Mouse (Mus musculus) gastrocnemius, adult 2 months (tissue): ENCODE measurements around the gene Vash2. TPM values are rescaled to one million over a fixed set of nuclear protein-coding genes. Genes with fewer than 3 reads are reported as not detected.
A peak's percentile ranks its signal among the peaks of the same experiment; 100 is the strongest.
"Not testable (repeated sequence)": the region's sequence is repeated elsewhere in the genome, so short reads cannot be mapped to it uniquely, and the experiment has no call there.

ENCODE experiments used
- DNase-seq: peaks from one replicate; pipeline ENCODE4 v3.0.0; 2022
- H3K27ac ChIP-seq: fragments of 200-600 bp; 2 replicates; pipeline ENCODE4 v1.8.1; 2022; ENCODE audit warnings: mild to moderate bottlenecking
- H3K4me3 ChIP-seq: fragments of 200-600 bp; 2 replicates; pipeline ENCODE4 v1.8.1; 2022; ENCODE audit warnings: mild to moderate bottlenecking, moderate library complexity
- CTCF ChIP-seq: fragments of 200-600 bp; IDR thresholded peaks from 2 replicates; pipeline ENCODE4 v1.8.1; 2022; ENCODE audit warnings: antibody characterized with exemption, mild to moderate bottlenecking, moderate library complexity
- intact Hi-C: fragments of 180-260 bp; cut with DNase I; formaldehyde crosslinking; loops from one replicate; pipeline ENCODE4 v1.15.1; 2025
- total RNA-seq, 2 experiments: library from RNA; stranded (reverse); gene quantifications; 2 replicates each; pipeline ENCODE4 v1.2.3; 2021

Vash2 gene
- total RNA-seq, 2 experiments from 2014 or later = 0.20 to 0.66 TPM

DNA sequence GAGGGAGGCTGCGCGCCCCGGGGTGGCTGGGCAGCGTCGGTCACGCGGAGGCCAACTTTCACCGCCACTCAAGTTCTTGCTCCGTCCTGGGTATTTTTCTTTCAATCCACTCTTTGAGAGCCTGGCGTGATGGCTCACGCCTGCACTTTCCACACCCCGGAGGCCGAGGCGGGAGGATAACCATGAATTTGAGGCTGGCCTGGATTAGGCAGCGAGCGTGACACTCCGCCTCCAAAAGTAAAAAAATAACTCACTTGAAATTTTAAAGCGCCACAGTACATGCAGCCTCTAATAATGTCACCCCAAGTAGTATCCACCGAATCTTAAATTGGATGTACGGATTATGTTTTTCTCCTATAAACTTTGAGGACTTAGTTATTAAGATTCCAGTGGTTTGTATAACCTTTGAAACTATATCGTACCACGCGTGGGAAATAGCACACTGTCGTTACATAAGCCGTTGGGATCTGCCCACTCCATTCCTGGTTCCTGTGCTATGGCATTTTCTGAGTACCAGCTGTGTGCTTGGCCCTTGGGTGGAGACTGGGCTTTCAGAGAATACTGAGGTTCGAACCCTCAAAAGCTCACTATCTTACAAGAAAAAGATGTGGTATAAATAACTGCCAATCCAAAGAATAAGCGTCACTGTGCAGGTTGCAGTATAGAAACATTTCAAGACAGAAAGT lies 49.9 kb downstream of the Vash2 start:
- TF ChIP-seq CTCF = no peak
- peak; percentile 36 for DNase-seq
- intact Hi-C loops = no loop called here
- peak overlapping the region; percentile 98 for H3K27ac ChIP-seq
- H3K4me3 ChIP-seq = peak overlapping the region; percentile 92

DNA sequence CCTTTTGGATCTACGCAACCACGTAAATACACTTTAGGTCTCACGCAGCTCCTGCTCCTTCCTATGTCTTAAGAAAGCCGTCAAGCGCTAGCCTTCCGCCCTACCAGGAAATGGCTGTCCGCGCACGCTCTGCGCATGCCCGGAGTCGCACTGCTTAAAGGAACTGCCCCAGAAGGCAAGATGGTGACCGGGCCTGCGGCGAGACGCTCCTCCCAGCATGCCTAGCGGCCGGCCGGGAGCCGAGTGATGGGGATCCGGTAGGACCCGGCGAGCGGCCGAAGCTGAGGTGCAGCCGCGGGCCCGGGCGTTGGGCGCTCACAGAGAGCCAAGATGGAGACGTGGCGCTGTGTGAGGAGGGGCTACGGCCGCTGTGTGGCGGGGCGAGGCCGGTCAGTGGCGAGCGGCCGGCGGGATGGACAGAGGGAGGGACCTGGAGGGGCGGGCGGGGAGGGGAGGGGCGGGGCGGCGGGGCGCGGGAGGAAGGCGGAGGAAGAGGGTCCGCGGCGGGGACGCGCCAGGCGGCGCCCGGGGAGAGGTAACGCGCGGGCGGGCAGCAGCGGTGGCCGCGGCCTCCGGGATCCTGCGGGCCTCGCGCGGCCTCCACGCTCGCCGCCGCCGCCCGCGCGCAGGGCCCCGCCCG lies 50.6 kb downstream of the Vash2 start:
- TF ChIP-seq CTCF = no peak
- peak overlapping the region; percentile 98 for H3K27ac ChIP-seq
- DNase-seq = peak; percentile 99
- peak overlapping the region; percentile 92 for H3K4me3 ChIP-seq
- intact Hi-C loops = no loop called here

DNA sequence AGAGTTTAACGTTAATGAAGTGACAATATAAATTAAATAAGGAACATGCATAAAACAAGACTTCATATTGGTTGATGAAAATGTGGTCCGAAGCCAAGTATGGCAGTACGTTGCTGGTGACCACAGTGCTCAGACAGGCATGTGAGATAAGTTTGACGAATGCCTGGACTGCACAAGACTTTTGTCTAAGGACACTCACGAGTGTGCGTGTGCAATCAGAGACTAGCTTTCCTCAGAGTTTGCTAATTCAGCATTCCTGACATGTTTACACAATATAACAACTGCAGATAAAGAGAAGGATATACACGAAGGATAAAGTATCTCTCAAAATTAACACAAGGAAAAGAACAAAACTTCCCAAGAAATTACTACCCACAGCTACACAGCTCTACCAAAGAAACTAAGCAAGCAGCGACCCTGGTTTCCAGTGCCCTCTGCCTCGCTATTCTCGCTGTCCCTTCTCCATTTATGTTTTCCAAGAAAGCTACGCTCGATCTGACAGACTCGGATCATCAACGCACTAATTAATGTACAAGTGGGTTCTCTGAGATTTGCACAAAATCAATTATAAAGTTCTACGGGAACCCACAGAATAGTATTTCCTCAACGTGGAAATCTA lies 51.2 kb downstream of the Vash2 start:
- no peak for TF ChIP-seq CTCF
- peak overlapping the region; percentile 98 for H3K27ac ChIP-seq
- intact Hi-C loops = no loop called here

DNA sequence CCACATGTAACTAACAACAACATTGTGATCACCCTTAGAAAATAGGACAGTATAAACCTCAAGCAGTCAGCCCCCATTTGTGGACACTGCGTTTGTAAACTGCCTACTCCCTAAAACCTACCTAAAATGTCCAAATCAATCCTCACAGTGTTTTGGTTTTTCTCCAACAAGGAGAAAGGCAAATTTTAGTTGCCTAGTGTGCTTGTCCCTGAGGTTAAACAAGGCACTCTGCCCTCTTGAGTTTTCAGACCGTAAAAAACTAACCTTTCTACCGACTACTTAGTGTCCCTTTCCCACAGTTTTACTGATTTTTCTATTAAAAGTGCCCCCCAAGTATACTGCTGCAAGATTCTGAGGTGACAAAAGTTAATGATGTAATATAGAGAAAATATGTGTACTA lies 51.8 kb downstream of the Vash2 start:
- H3K4me3 ChIP-seq = peak overlapping the region; percentile 92
- intact Hi-C loops = no loop called here
- DNase-seq = no peak
- no peak for TF ChIP-seq CTCF
- H3K27ac ChIP-seq = peak overlapping the region; percentile 98; the same call in 1 of the 2 replicates

More for the DNA sequence above, 51.2 kb downstream of the Vash2 start:
- no peak for DNase-seq
- H3K4me3 ChIP-seq = peak overlapping the region; percentile 92

DNA sequence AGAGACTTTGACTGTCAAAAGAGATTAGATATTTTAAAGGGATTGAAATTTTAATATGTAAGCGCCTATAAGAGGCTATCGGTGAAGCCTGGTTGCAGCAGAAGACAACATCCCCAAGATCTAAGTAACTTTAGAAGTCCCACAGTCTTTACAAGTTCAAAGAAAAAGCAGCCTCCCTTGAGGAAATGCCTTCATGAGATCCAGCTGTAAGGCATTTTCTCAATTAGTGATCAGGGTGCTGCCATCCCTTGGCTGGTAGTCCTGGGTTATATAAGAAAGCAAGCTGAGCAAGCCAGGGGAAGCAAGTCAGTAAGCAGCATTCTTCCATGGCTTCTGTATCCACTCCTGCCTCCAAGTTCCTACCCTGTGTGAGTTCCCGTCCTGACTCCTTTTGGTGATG lies 54.3 kb downstream of the Vash2 start, which contains the start of gene Angel2:
Gene Angel2 (plus strand): TSS at position 301 of the 400 bp plus-strand sequence.
- intact Hi-C loops, DNase-seq, H3K27ac ChIP-seq, H3K4me3 ChIP-seq: not testable (repeated sequence)

DNA sequence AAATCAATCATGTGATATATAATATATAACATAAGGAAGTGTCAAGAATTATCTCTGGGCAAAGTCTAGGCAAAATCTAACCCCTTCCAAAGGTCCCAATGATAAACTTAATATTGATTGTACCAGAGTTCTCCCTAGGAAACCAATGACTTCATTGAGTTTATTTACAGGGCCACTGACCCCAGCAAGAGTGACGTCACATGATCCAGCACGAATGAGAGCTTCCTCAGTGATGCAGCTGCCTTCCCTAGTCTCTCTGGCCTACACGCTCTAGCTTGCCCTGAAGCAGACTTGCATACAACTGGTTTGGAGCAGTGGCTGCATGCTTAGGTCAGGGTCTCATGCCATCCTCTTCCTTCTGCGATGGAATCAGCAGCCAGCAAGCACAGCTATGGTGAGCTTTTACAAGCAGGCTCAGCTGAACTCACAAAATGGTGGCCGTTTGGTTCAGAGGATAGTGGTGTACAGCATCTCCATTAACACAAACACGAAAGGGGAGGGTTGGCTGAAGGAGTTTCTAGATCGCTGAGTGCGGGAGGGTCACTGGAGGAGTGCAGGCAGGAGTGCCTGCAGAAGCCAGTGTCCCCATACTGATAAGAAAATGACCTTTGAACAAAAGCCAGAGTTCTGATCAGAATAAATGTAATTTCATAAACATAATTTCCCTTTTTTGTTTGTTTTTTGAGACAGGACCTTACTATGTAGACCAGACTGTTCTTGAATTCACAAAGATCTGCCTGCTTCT lies 59.2 kb downstream of the Vash2 start:
- no peak for TF ChIP-seq CTCF
- no peak overlapping the region for H3K27ac ChIP-seq
- intact Hi-C loops = no loop called here
- no peak for DNase-seq
- no peak overlapping the region for H3K4me3 ChIP-seq

DNA sequence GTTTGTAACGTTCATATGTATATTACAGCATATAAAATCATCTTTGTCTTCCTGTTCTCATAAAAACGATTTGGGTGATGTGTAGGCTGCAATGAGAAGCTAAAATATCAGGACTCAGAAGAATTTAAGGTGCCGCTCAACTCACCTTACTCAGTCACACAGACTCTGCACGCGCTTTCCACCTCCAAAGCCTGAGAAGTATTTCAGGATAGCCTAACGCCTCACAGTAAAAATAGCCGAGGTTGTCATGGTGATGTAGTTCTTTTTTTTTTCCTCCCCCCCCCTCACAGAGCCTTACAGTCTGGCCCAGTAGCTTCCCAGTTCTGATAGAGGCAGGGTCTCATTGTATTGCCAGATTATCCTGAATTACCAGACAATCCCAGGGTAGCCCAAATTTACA lies 60.2 kb downstream of the Vash2 start:
- Histone ChIP-seq H3K27ac (no peak overlapping the region), H3K4me3 (no peak overlapping the region)
- DNase-seq = no peak
- intact Hi-C loops = no loop called here
- no peak for TF ChIP-seq CTCF

DNA sequence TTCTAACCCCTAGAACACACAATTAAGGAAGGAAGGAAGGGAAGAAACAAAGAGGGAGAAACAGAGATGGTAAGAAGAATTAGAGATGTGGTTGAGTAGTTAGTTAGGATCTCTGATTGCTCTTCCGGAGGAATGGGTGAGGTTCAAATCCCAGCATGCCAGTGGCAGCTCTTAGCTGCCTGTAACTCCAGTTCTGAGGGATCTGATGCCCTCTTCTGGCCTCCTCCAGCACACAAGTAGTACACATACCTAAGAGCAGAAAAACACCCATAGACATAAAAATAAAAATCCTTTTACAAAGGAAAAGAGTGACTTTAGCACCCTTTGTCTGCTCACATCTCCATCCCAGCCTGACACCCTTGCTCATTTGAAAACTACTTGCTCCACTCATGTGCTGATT lies 66.5 kb downstream of the Vash2 start:
- intact Hi-C loops = no loop called here

DNA sequence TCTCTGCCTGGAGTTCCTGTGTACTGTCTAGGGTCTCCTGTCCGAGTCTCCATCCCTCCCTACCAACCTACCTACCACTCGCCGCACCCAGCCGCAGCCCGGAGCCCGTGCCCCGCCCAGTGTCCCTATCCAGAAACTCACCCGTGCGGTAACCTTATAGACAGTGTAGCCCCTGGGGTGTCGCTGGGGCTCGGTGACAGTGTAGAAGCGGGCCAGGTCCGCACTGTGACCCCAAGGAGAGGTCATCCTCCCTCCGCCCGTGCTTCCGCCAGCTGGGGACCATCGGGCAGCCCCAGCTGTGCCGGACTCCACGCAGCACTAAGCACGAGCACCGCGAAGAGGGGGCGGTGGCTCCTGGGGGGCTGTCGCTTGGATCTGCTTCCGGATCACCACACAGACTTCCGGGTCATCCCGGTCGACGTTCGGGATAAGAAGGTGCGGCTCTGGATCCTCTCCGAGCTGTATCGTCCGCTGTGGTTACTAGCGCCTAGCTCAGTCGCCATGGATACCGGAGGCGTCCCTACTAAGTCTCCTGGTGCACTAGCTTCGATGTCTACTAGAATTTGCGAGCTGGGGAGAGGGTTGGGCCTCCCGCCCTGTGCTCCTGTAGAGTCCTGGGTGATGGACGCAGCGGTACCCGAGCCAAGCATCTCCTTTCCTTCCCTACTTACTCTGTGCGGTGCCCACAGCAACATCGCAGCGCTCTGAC lies 67.5 kb downstream of the Vash2 start, which contains the start of gene Rps6kc1:
Gene Rps6kc1 (minus strand): TSS at position 356 of the 709 bp plus-strand sequence.
- Histone ChIP-seq H3K27ac (peak within 1 kb of the TSS; percentile 89), H3K4me3 (peak within 1 kb of the TSS; percentile 93)
- TF ChIP-seq CTCF = no peak
- intact Hi-C loops = no loop called here
- peak; percentile 89 for DNase-seq

More for the DNA sequence above, 66.5 kb downstream of the Vash2 start:
- no peak overlapping the region for H3K27ac ChIP-seq
- no peak overlapping the region for H3K4me3 ChIP-seq
- no peak for TF ChIP-seq CTCF
- no peak for DNase-seq

DNA sequence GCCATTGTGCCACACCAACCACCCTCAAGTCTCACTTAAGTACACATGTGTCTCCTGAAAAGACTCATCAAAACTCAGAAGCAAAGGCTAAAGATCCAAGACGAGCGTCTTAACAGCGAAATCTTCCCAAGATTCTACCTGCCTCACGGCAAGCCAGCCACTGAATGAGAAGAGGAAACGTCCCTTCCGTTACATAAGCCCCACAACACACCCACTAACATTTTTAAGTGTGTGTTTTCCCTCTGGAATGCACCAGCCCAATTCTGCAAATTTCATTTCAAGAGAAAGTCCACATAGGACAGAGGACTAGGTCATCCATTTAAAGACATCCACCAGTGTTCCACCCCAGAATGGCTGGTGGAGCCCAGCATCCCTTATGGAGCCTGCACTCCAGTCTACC lies 68.3 kb downstream of the Vash2 start:
- DNase-seq = no peak
- intact Hi-C loops = no loop called here
- TF ChIP-seq CTCF = no peak
- Histone ChIP-seq H3K27ac (peak overlapping the region; percentile 89), H3K4me3 (peak overlapping the region; percentile 93)

DNA sequence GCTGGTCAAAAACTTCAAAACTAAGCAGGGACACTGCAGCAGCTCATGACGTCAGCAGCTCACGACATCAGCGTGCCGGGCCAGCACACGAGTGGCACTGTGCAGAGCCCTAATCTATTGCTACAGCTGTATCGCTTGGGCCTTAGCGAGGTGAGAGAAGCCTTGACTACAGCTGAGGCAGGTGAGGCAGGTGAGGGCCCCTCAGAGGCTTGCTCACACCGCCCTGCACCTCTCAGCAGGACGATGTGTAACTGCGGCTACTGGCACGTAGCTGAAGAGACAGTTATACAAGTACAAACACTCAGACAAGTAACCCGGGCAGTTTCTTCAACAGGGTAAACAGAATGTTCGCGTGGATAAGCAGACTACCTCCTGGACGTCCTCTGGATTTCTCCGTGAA lies 74.4 kb downstream of the Vash2 start:
- no peak for DNase-seq
- Histone ChIP-seq H3K27ac (no peak overlapping the region), H3K4me3 (no peak overlapping the region)
- no peak for TF ChIP-seq CTCF
- intact Hi-C loops = no loop called here

DNA sequence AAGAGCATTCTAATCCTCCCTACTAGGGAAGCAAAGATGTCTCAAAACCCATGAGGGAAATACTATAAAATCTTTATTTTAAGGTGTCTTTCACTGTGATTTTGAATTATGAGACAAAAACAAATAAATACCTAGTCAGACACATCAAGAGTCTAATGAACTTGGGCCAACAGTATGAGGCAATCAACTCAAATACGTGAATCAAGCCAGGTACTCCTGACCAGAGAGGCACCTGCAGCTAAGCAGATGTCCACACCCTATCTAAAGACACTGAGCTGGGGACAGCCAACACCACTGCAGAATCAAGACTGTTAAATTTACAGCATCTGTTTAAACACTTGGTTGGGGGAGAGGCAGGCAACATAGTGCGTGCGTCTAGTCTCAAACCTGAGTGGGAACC lies 75.0 kb downstream of the Vash2 start:
- intact Hi-C loops = no loop called here
- no peak for TF ChIP-seq CTCF
- DNase-seq = no peak
- H3K27ac ChIP-seq = no peak overlapping the region
- no peak overlapping the region for H3K4me3 ChIP-seq
